Mouse (Mus musculus) E14TG2a.4 (cell line): ENCODE results near the gene Dgat2.

Experiments
- CTCF ChIP-seq: conservative IDR thresholded peaks from 2 replicates; pipeline ENCODE4 v1.5.1; 2014; ENCODE audit warnings: low read length
- POU5F1 ChIP-seq: IDR thresholded peaks from 2 replicates; pipeline ENCODE4 v1.6.1; 2014; ENCODE audit warnings: low read length, borderline replicate concordance

- no peak for TF ChIP-seq CTCF
- no peak for TF ChIP-seq POU5F1
These were observed 23.1 kb downstream of the Dgat2 start for GRCm38 (mm10) chr7:99159446-99159845.
